Mouse (Mus musculus) kidney, adult 2 months (tissue): Measurements from ENCODE around the gene Trappc11. TPM values are rescaled to one million over a fixed set of nuclear protein-coding genes. Genes with fewer than 3 reads are reported as not detected.

Experiments
- DNase-seq: peaks from one replicate; pipeline ENCODE4 v3.0.0; 2021
- H3K27ac ChIP-seq: fragments of 200-500 bp; 2 replicates; pipeline ENCODE4 v1.5.1; 2012; ENCODE audit warnings: low read depth, low read length, control low read depth, inconsistent platforms; ENCODE audit not compliant: insufficient read depth
- H3K27me3 ChIP-seq: fragments of 200-500 bp; replicated peaks from 2 replicates; pipeline ENCODE4 v1.6.1; 2012; ENCODE audit warnings: mild to moderate bottlenecking, moderate library complexity, low read length, inconsistent platforms; ENCODE audit not compliant: control insufficient read depth, insufficient read depth
- H3K36me3 ChIP-seq: fragments of 200-500 bp; 2 replicates; pipeline ENCODE4 v1.6.1; 2012; ENCODE audit warnings: mild to moderate bottlenecking, moderate library complexity, low read length, inconsistent platforms; ENCODE audit not compliant: control insufficient read depth, insufficient read depth
- H3K4me1 ChIP-seq: fragments of 200-500 bp; 2 replicates; pipeline ENCODE4 v1.6.1; 2011; ENCODE audit warnings: low read length; ENCODE audit not compliant: control insufficient read depth, insufficient read depth
- H3K4me3 ChIP-seq: fragments of 200-500 bp; 2 replicates; pipeline ENCODE4 v1.5.1; 2011; ENCODE audit warnings: mild to moderate bottlenecking, low read depth, low read length, control low read depth; ENCODE audit not compliant: insufficient read depth
- CTCF ChIP-seq: fragments of 200-500 bp; conservative IDR thresholded peaks from 2 replicates; pipeline ENCODE4 v1.5.1; 2011; ENCODE audit warnings: low read depth, mild to moderate bottlenecking, control low read depth, low read length, moderate library complexity, mixed read lengths; ENCODE audit not compliant: insufficient read depth, insufficient read length
- POLR2A ChIP-seq: fragments of 200-500 bp; IDR thresholded peaks from one replicate; pipeline ENCODE4 v1.6.1; 2011; ENCODE audit warnings: low read depth, low read length, control low read depth
- WGBS: fragments of 180-500 bp; shearing (Covaris S2); methylation state at CpG from one replicate; pipeline ENCODE4 v1.1.7; 2018; 5-methylcytosine and 5-hydroxymethylcytosine counted together
- polyA plus RNA-seq: library from polyadenylated mRNA; depleted of rRNA; stranded (reverse); fragments of >200 nt; gene quantifications from 2 replicates; pipeline ENCODE4 v1.2.3, GENCODE M21; 2012

The Trappc11 gene
- polyA plus RNA-seq, 1 experiment: 22.9 TPM

DNA sequence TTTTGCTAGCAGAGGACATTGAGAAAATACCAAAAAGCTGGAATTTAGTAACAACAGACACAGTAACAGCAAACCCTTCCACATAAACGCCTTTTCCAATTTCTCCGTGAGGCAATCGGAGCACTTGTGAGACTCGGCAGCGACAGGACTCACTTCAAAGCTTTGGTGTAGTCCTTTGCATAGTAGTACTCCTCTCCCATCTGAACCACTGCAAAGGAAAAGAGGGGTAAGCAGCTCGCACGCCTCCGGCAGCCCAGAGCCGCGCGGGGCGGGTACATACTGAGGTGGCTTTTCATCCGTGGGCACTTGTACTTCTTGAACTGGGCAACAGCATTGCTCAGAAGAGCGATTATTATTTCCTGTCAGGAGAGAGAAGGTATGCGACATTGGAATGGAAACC is 19.7 kb downstream of the Trappc11 start:
- TF ChIP-seq CTCF (no peak), POLR2A (no peak)
- Histone ChIP-seq H3K4me1 (no peaks in the 10 kb centered on the region), H3K27ac (no peak overlapping the region), H3K27me3 (no peaks in the 10 kb centered on the region), H3K36me3 (no peaks in the 10 kb centered on the region; the same call in none of the 2 replicates), H3K4me3 (no peak overlapping the region)
- no peak for DNase-seq
- 95% methylated on average over 15 of the region's 15 CpGs for WGBS

DNA sequence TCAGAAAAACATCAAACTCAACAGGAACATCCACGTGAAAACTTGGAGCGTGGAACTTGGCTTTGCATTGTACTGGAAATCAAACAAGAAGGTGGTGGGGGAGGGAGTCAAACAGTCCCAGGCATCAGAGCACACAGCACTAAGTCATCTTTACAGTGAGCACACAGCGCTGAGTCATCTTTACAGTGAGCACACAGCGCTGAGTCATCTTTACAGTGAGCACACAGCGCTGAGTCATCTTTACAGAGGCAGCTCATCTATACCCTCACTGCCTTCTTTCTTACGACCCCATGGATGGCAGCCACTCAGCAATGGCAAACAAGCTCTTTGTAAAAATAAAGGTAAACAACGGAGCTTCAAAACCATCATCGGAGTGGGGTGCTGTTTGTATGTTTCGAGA is 22.3 kb downstream of the Trappc11 start:
- WGBS: 89% methylated on average over 9 of the region's 9 CpGs
- no peak overlapping the region for H3K4me3 ChIP-seq
- no peaks in the 10 kb centered on the region for H3K27me3 ChIP-seq
- H3K4me1 ChIP-seq: no peaks in the 10 kb centered on the region
- H3K36me3 ChIP-seq: no peaks in the 10 kb centered on the region; the same call in none of the 2 replicates
- TF ChIP-seq CTCF (no peak), POLR2A (no peak)
- DNase-seq: no peak
- H3K27ac ChIP-seq: no peak overlapping the region

DNA sequence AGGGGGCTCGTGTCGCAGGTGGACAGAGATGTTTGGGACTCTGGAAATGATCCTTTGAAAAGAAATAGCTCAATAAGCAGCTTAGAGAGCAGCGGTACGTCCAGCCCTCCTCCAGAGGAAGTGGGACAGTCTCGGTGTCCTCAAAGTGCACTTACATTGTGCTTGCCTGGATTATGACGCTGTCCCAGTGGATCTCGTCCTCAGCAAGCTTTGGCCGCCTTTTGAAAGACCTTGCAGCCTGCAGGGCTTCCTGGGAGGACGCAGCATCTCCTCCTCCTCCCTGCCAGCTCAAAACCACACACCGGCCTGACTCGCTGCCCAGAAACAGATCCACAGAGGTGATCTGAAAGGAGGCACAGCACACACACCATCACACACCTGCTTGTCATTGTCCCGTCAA is 27.8 kb downstream of the Trappc11 start:
- no peaks in the 10 kb centered on the region for H3K27me3 ChIP-seq
- no peak for DNase-seq
- TF ChIP-seq CTCF (no peak), POLR2A (no peak)
- no peaks in the 10 kb centered on the region for H3K4me1 ChIP-seq
- H3K36me3 ChIP-seq: no peaks in the 10 kb centered on the region; the same call in 1 of the 2 replicates
- H3K27ac ChIP-seq: no peak overlapping the region
- WGBS: 93% methylated on average over 12 of the region's 12 CpGs
- no peak overlapping the region for H3K4me3 ChIP-seq

DNA sequence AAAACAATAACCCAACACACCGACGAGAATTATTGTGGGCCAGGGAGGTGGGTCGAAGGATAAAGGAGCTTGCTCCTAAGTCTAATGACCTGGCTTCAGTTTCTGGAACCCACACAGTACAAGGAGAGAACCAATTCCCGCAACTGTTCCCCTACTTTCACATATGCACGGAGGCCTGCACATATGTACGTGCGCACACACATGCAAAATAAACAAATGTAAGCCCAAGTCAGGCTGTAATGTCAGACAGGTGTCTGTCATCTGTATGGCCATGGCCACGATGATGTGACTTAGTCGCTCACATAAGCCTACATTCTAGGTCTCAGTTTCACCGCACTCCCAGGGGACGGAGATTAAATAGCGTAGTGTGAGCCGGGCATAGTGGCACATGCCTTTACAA is 30.7 kb downstream of the Trappc11 start:
- TF ChIP-seq CTCF (no peak), POLR2A (no peak)
- no peak for DNase-seq
- Histone ChIP-seq H3K36me3 (no peaks in the 10 kb centered on the region; the same call in none of the 2 replicates), H3K27me3 (no peaks in the 10 kb centered on the region), H3K4me3 (no peak overlapping the region), H3K27ac (no peak overlapping the region), H3K4me1 (no peaks in the 10 kb centered on the region)
- 96% methylated on average over 13 of the region's 13 CpGs for WGBS

DNA sequence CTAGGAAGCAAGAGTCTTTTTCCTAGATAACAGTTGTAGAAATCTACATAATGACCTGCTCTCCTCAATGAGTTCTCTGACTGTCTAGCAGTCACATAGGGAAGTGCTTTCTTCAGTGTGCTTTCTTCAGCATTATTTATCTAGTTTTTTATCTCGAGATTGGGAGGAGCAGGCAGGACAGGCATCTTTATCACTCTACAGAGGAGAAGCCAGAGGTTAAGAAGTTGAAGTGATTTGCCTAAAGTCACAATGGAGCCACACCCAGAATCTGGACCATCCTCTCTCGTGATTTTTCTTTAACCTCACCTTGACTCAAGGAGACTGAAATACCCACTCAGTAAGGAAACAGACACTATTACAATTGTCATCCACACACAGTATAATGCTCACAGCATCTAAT is 31.3 kb downstream of the Trappc11 start:
- DNase-seq: no peak
- TF ChIP-seq CTCF (no peak), POLR2A (no peak)
- Histone ChIP-seq H3K27me3 (no peaks in the 10 kb centered on the region), H3K4me3 (no peak overlapping the region), H3K4me1 (no peaks in the 10 kb centered on the region), H3K27ac (no peak overlapping the region), H3K36me3 (no peaks in the 10 kb centered on the region; the same call in none of the 2 replicates)
- WGBS: 67% methylated on average over 2 of the region's 2 CpGs

DNA sequence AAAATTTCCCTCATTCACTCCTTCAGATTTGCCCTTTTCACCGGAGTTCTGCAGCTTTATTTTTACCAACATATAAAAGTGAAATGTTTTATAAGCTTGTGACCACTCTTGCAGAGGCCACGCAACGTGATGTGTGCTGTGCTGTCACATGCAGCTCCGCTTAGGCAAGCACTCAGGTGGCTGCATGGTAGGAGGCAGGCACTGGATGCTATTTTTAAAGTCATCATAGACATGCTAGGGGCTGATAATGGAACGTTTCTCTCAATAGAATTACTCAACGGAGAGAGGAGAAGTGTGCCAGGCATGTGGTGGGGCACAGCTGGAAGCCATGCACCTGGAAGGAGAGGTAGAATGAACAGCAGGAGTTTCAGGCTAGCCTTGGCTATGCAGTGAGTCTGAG is 37.8 kb downstream of the Trappc11 start:
- Histone ChIP-seq H3K4me3 (no peak overlapping the region), H3K36me3 (no peaks in the 10 kb centered on the region; the same call in none of the 2 replicates), H3K27ac (no peak overlapping the region), H3K27me3 (no peaks in the 10 kb centered on the region), H3K4me1 (0 out of 2 replicates have a peak, but pooled peaks cover 3% of the 10 kb centered on the region)
- no peak for DNase-seq
- 73% methylated on average over 6 of the region's 6 CpGs for WGBS
- TF ChIP-seq POLR2A: no peak
- no peak for TF ChIP-seq CTCF

DNA sequence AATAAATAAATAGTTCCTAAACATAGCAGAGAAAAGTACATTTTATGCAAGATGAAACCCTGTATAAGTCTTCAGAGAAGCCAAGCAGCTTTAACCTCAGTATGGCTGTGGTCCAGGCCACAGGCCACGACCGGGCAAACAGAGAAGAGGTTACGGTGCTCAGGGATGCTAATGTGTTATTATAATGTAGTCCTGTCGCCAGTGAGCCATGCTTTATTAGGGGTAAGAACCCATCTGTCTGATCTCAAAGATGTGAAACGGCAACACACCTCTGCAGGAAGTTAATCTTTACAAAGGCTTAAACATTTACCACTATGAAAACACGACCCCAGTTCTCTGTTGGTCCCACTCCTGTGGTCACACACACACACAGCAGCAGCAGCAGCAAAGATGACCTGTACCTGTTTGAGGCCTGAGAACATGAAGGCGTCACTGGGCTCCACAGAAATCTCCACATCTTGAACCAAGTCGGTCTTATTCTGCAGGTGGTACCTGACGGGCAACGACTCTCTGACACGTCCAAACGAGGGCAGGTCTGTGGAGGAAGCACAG is 38.6 kb downstream of the Trappc11 start:
- DNase-seq: peak; percentile 7
- H3K27ac ChIP-seq: peak overlapping the region; percentile 9; the same call in 1 of the 2 replicates
- 0 out of 2 replicates have a peak, but pooled peaks cover 3% of the 10 kb centered on the region for H3K4me1 ChIP-seq
- no peak overlapping the region for H3K4me3 ChIP-seq
- H3K27me3 ChIP-seq: no peaks in the 10 kb centered on the region
- 36% methylated on average over 12 of the region's 12 CpGs for WGBS
- no peak for TF ChIP-seq POLR2A
- TF ChIP-seq CTCF: no peak
- H3K36me3 ChIP-seq: peaks cover 1% of the 10 kb centered on the region
